Mouse (Mus musculus) heart, embryonic 11.5 days (tissue): ENCODE results near the gene Gabpa. TPM values are rescaled to one million over a fixed set of nuclear protein-coding genes. Genes with fewer than 3 reads are reported as not detected.

Source experiments
- ATAC-seq: fragments of 200-750 bp; cut with Nextera tagmentation; replicated peaks from 2 replicates; pipeline ENCODE4 v1.8.0; 2017; ENCODE audit warnings: moderate library complexity; ENCODE audit not compliant: insufficient number of reproducible peaks, low FRiP score, low TSS enrichment
- H3K27ac ChIP-seq: fragments of 300-500 bp; sonication (generic); 2 replicates; pipeline ENCODE4 v1.5.1; 2014; ENCODE audit warnings: mild to moderate bottlenecking, low read depth, low read length
- H3K27me3 ChIP-seq: fragments of 300-500 bp; sonication (generic); 2 replicates; pipeline ENCODE4 v1.6.1; 2014; ENCODE audit warnings: mild to moderate bottlenecking, low read length, mixed read lengths; ENCODE audit not compliant: control insufficient read depth, insufficient read depth
- H3K36me3 ChIP-seq: fragments of 300-500 bp; sonication (generic); 2 replicates; pipeline ENCODE4 v1.6.1; 2014; ENCODE audit warnings: mild to moderate bottlenecking, low read length, moderate library complexity, mixed read lengths; ENCODE audit not compliant: control insufficient read depth, insufficient read depth
- H3K4me1 ChIP-seq: fragments of 300-500 bp; sonication (generic); 2 replicates; pipeline ENCODE4 v1.6.1; 2014; ENCODE audit warnings: low read length; ENCODE audit not compliant: control insufficient read depth, insufficient read depth
- H3K4me2 ChIP-seq: fragments of 300-500 bp; sonication (generic); 2 replicates; pipeline ENCODE4 v1.6.1; 2014; ENCODE audit warnings: mild to moderate bottlenecking, moderate library complexity
- H3K4me3 ChIP-seq: fragments of 300-500 bp; sonication (generic); 2 replicates; pipeline ENCODE4 v1.5.1; 2014; ENCODE audit warnings: low read depth, low read length
- H3K9ac ChIP-seq: fragments of 300-500 bp; sonication (generic); 2 replicates; pipeline ENCODE4 v1.6.1; 2014; ENCODE audit warnings: mild to moderate bottlenecking, low read depth, low read length, moderate library complexity
- H3K9me3 ChIP-seq: fragments of 300-500 bp; sonication (generic); replicated peaks from 2 replicates; pipeline ENCODE4 v1.6.1; 2016; ENCODE audit warnings: low read length; ENCODE audit not compliant: control insufficient read depth
- WGBS: fragments of 180-500 bp; shearing (Covaris S2); extraction: QIAGEN DNeasy Blood & Tissue Kit; methylation state at CpG from one replicate; pipeline ENCODE4 v1.1.7; 2014; ENCODE audit not compliant: insufficient replicate concordance; 5-methylcytosine and 5-hydroxymethylcytosine counted together
- polyA plus RNA-seq: library from polyadenylated mRNA; unstranded; fragments of >200 nt; fragmentation: Nextera tagmentation; extraction: Ambion mirVana; gene quantifications from 2 replicates; pipeline ENCODE4 v1.2.1, GENCODE M21; 2014

Gene Gabpa
- polyA plus RNA-seq, 1 experiment from 2014 or later = 35.3 TPM

DNA sequence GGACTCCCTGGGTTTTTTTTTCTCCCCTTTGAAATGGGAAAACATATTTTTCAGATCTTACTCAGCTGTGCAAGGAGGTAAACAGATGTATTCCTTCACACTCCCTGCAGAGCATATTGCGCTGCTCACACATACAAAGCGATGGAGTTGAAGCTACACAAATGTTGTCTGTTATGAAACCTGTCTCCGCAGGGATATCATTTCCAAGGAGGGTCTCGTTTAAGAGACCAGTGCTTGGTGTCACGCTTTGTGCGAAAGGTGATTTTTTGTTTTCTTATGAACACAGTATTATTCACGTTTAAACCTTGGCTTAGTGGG is 41.0 kb downstream of the Gabpa start:
- 77% methylated on average over 7 of the region's 7 CpGs for WGBS
- no peak for ATAC-seq
- Histone ChIP-seq H3K36me3 (no peaks in the 10 kb centered on the region), H3K4me2 (no peak overlapping the region), H3K9me3 (no peaks in the 10 kb centered on the region), H3K27me3 (no peaks in the 10 kb centered on the region), H3K4me3 (no peak overlapping the region), H3K9ac (no peak overlapping the region), H3K4me1 (no peaks in the 10 kb centered on the region), H3K27ac (no peak overlapping the region)

DNA sequence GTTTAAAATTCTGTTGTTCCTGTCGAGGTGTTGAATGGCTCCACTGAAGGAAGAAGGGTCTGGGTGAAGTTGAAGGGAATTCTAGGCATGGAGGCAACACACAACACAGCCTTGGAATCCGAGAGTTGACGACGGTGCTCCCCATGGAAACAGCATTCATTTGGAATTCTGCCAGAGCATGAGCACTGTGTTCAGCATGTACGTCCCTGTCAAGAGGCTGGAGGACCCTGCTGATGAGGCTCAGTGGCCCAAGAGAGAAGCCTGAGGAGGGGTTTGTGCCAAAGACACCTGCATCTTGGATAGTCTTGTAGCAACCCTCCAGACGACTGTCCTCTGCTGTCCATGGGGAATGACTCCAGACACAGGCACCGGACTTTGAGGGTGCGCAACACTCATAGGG is 41.4 kb downstream of the Gabpa start:
- Histone ChIP-seq H3K27me3 (no peaks in the 10 kb centered on the region), H3K9me3 (no peaks in the 10 kb centered on the region), H3K4me3 (no peak overlapping the region), H3K36me3 (no peaks in the 10 kb centered on the region), H3K4me1 (no peaks in the 10 kb centered on the region), H3K27ac (no peak overlapping the region), H3K4me2 (no peak overlapping the region), H3K9ac (no peak overlapping the region)
- ATAC-seq = no peak
- WGBS = 57% methylated on average over 8 of the region's 8 CpGs

DNA sequence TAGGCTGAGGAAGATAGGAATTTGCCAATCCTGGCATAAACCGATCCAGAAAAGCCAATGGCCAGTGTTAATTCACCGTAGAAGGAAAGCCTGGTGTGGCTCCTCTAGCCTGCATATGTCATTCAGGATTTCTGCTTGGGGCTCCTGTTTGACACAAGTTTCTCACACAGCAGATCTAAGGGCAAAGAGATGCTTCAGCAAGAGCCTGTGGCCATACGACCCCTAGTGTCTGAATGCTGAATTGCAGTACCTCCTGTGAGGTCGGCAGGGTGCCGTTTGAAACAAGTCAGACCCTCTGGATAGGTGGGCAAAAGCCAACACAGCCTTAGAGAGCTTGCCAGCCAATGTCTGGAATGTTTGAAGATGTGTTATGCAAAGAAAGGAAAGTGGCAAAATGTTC is 44.4 kb downstream of the Gabpa start:
- Histone ChIP-seq H3K9me3 (no peaks in the 10 kb centered on the region), H3K36me3 (no peaks in the 10 kb centered on the region), H3K9ac (no peak overlapping the region), H3K27ac (no peak overlapping the region), H3K4me2 (no peak overlapping the region), H3K4me3 (no peak overlapping the region), H3K27me3 (no peaks in the 10 kb centered on the region), H3K4me1 (no peaks in the 10 kb centered on the region)
- WGBS = 24% methylated on average over 5 of the region's 5 CpGs
- ATAC-seq = no peak

DNA sequence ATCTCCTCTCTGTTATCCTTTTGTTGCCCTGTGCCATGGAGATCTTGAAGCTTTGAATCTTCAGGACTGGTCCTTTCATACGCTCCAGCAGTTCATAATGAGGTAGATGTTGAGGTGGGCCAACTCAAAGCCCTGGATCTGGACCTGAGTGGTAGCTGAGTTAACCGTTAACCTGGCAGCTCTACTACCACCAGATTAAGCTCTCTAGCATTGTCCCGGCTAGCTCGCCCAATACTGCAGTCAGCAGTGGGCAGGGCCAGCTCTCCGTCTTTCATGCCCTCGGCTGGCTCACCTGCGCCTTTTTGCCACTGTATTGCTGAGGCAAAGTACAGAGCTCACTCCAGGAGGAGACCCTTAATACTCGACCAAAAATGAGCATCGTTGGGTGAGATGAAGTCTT is 46.4 kb downstream of the Gabpa start:
- Histone ChIP-seq H3K9ac (no peak overlapping the region), H3K27me3 (no peaks in the 10 kb centered on the region), H3K9me3 (no peaks in the 10 kb centered on the region), H3K4me1 (no peaks in the 10 kb centered on the region), H3K4me3 (no peak overlapping the region), H3K27ac (no peak overlapping the region), H3K36me3 (no peaks in the 10 kb centered on the region), H3K4me2 (no peak overlapping the region)
- 83% methylated on average over 9 of the region's 9 CpGs for WGBS
- no peak for ATAC-seq

DNA sequence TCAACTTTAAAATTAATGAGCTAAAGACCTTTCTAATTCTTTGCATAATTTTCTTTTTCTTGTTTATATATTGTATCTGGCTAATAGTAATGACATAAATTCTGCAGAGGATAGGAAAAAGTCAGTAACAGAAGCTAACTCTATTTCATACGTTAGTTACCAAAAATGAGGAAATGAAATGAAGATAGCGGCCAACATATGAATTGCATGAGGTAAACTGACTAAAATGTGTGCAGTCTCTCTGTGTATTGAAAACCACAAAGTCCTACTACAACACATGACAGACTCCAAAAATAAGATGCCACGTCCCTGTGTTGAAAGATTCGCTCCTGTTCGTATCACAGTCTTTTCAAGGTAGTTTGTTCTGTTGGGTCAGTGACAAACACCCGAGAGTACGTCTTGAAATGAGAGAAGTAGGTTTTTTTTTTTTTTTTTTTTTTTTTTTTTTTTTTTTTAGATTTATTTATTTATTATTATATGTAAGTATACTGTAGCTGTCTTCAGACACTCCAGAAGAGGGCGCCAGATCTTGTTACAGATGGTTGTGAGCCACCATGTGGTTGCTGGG is 47.1 kb downstream of the Gabpa start:
- no peaks in the 10 kb centered on the region for H3K36me3 ChIP-seq
- no peak for ATAC-seq
- no peaks in the 10 kb centered on the region for H3K27me3 ChIP-seq
- H3K4me3 ChIP-seq = no peak overlapping the region
- H3K4me1 ChIP-seq = no peaks in the 10 kb centered on the region
- 84% methylated on average over 7 of the region's 8 CpGs for WGBS
- no peaks in the 10 kb centered on the region for H3K9me3 ChIP-seq
- H3K27ac ChIP-seq = no peak overlapping the region
- no peak overlapping the region for H3K4me2 ChIP-seq
- no peak overlapping the region for H3K9ac ChIP-seq

DNA sequence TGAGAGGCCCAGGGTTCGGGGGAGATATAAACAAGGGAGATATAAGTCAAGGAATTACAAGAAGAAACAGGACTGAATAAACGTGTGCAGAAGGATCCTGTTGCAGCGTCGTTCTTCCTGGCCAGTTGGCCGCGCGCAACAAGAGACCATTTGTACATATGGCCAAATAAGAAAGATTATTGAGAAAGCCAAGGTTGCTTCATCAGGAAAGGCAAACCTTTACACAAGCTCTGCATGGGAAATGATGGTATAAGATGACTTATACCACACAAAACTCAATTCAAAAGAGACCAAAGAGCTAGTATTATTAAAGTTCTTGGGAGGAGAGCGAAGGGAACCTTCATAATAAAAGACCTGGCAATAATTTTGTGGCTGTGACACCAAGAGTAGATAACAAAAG is 49.8 kb downstream of the Gabpa start:
- no peak overlapping the region for H3K4me3 ChIP-seq
- 84% methylated on average over 8 of the region's 8 CpGs for WGBS
- no peaks in the 10 kb centered on the region for H3K36me3 ChIP-seq
- no peak for ATAC-seq
- H3K9ac ChIP-seq = no peak overlapping the region
- H3K4me2 ChIP-seq = no peak overlapping the region
- no peaks in the 10 kb centered on the region for H3K9me3 ChIP-seq
- H3K27ac ChIP-seq = no peak overlapping the region
- no peaks in the 10 kb centered on the region for H3K27me3 ChIP-seq
- H3K4me1 ChIP-seq = no peaks in the 10 kb centered on the region; the same call in 1 of the 2 replicates

DNA sequence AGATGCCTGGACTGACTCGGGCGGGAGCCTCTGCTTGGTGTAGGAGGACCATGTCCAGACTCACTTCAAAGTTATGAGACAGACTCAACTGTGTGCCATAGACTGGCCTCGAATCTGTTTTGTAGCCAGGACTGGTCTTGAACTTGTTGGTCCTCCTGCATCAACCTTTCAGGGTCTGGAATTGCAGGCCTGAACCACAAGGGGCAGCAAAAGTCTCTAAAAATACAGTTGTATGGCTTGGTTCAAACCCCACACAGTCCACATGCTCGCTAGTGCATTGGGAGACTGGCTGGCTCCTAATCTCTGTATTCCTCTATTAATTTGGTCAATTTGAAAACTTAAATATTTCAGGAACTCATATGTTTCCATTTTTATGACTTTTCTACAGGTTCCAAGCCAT is 68.3 kb downstream of the Gabpa start:
- WGBS = 87% methylated on average over 4 of the region's 4 CpGs
- Histone ChIP-seq H3K9ac (no peak overlapping the region), H3K4me2 (no peak overlapping the region), H3K36me3 (no peaks in the 10 kb centered on the region), H3K4me3 (no peak overlapping the region), H3K4me1 (no peaks in the 10 kb centered on the region), H3K27ac (no peak overlapping the region), H3K27me3 (no peaks in the 10 kb centered on the region), H3K9me3 (no peaks in the 10 kb centered on the region)
- ATAC-seq = no peak

DNA sequence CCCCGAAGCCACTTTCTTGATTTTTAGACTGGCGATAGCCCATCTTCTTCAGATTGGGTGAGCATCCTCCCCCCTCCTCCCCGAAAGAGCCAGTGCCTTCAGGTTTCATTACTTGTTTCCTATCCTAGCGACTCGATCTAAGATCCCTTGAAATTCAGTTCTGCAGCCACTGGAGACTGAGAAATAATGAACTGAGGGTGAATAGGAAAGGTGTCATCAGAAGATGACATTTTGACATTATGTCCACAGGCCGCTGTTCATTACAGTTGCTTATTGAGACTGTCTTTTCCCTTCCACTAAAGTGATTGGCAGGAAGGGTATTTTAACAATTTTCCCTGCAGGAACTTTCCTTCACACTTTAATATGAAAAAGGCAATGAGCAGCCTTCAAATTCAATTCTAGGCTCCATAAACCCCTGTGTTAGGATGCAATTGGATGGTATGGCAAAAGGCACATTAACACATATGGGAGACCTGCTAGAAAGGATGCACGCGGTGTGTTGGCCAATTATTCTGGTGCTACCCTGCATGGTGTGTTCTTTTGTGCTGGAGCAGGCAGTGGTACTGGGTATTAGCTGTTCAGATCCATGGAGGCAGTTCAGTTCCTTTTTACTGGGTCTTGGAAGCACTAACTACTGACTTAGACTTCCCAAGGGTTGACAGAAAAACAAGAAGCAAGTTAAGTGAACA is 76.9 kb downstream of the Gabpa start:
- H3K4me3 ChIP-seq = no peak overlapping the region
- H3K27me3 ChIP-seq = no peaks in the 10 kb centered on the region
- no peaks in the 10 kb centered on the region for H3K9me3 ChIP-seq
- ATAC-seq = no peak
- no peaks in the 10 kb centered on the region for H3K4me1 ChIP-seq
- H3K9ac ChIP-seq = no peak overlapping the region
- H3K27ac ChIP-seq = no peak overlapping the region
- no peaks in the 10 kb centered on the region for H3K36me3 ChIP-seq
- no peak overlapping the region for H3K4me2 ChIP-seq
- WGBS = 81% methylated on average over 8 of the region's 8 CpGs
